Mouse (Mus musculus) myocyte (in vitro differentiated cells): Measurements from ENCODE around the gene Icam1.

Experiments
- E2F4 ChIP-seq: IDR thresholded peaks from one replicate; pipeline ENCODE4 v1.6.1; 2011; ENCODE audit warnings: mild to moderate bottlenecking, control low read depth, moderate library complexity; ENCODE audit not compliant: insufficient read depth
- MYOD1 ChIP-seq, 3 experiments: IDR thresholded peaks; one replicate each; pipeline ENCODE4 v1.6.1; 2011; ENCODE audit warnings: control low read depth in 2 of 3, low read depth in 2 of 3, mild to moderate bottlenecking in 2 of 3, moderate library complexity in 1 of 3; ENCODE audit not compliant: insufficient read length in 2 of 3, control insufficient read depth in 1 of 3
- POLR2A ChIP-seq: IDR thresholded peaks from one replicate; pipeline ENCODE4 v1.6.1; 2011; ENCODE audit warnings: low read depth, mild to moderate bottlenecking, control low read depth, moderate library complexity; ENCODE audit not compliant: insufficient read length
- POLR2AphosphoS2 ChIP-seq: IDR thresholded peaks from one replicate; pipeline ENCODE4 v1.6.1; 2011; ENCODE audit warnings: low read depth, control low read depth; ENCODE audit not compliant: insufficient read length

GRCm38 (mm10) chr9:21021363-21021762 lies 5.6 kb downstream of the Icam1 start:
- TF ChIP-seq MYOD1 (IDR thresholded peaks at IDR 0.05; ENCODE audit: control insufficient read depth in 1 of 3, insufficient read length in 2 of 3, low read depth in 2 of 3) (no peak), E2F4 (no peak), POLR2A (no peak), POLR2AphosphoS2 (no peak)
